Mouse (Mus musculus): ENCODE data around the gene Adcy7.

- TF ChIP-seq CTCF (IDR thresholded peaks at IDR 0.05; ENCODE audit: borderline replicate concordance, insufficient read depth, low read depth, low read length) = no peak
- TF ChIP-seq POLR2A (IDR thresholded peaks at IDR 0.05; ENCODE audit: borderline replicate concordance, insufficient read depth, low read length) = no peak
Measured at GRCm38 (mm10) chr8:88362446-88363150, 90.4 kb downstream of the Adcy7 start.

All from cerebellum, adult 2 months (tissue).